Mouse (Mus musculus): ENCODE data around the gene Gm17535.
"Not testable (repeated sequence)": the region's sequence is repeated elsewhere in the genome, so short reads cannot be mapped to it uniquely, and the experiment has no call there.

The Gm17535 gene

GRCm38 (mm10) chr9:3034299-3034698, at the start of gene Gm17535:
Gm17535 (plus strand) TSS chr9:3034599.
- in situ Hi-C loops (cut with MboI; ENCODE audit: low pct_unique_long_range_greater_than_20kb in 1 of 2, low sequenced_read_pairs in 2 of 2, unreplicated experiment in 1 of 2): not testable (repeated sequence)

GRCm38 (mm10) chr9:3000445-3000972, 33.9 kb upstream of the Gm17535 start, which contains the start of gene Gm10722:
Gm10722 (plus strand) TSS chr9:3000922.
- in situ Hi-C loops (cut with MboI; ENCODE audit: low pct_unique_long_range_greater_than_20kb in 1 of 2, low sequenced_read_pairs in 2 of 2, unreplicated experiment in 1 of 2): not testable (repeated sequence)

- in situ Hi-C loops (cut with MboI; ENCODE audit: low pct_unique_long_range_greater_than_20kb in 1 of 2, low sequenced_read_pairs in 2 of 2, unreplicated experiment in 1 of 2): not testable (repeated sequence)
Measured at GRCm38 (mm10) chr9:3001006-3001405, 33.4 kb upstream of the Gm17535 start.

- in situ Hi-C loops (cut with MboI; ENCODE audit: low pct_unique_long_range_greater_than_20kb in 1 of 2, low sequenced_read_pairs in 2 of 2, unreplicated experiment in 1 of 2): not testable (repeated sequence)
Measured at GRCm38 (mm10) chr9:3001948-3002659, 32.3 kb upstream of the Gm17535 start.

GRCm38 (mm10) chr9:3002794-3003396, 31.5 kb upstream of the Gm17535 start, which contains the start of gene Gm11168:
Gm11168 (plus strand) TSS chr9:3003346.
- in situ Hi-C loops (cut with MboI; ENCODE audit: low pct_unique_long_range_greater_than_20kb in 1 of 2, low sequenced_read_pairs in 2 of 2, unreplicated experiment in 1 of 2): not testable (repeated sequence)

GRCm38 (mm10) chr9:3006179-3006578, 28.2 kb upstream of the Gm17535 start:
- in situ Hi-C loops (cut with MboI; ENCODE audit: low pct_unique_long_range_greater_than_20kb in 1 of 2, low sequenced_read_pairs in 2 of 2, unreplicated experiment in 1 of 2): not testable (repeated sequence)

GRCm38 (mm10) chr9:3006636-3007035, 27.8 kb upstream of the Gm17535 start:
- in situ Hi-C loops (cut with MboI; ENCODE audit: low pct_unique_long_range_greater_than_20kb in 1 of 2, low sequenced_read_pairs in 2 of 2, unreplicated experiment in 1 of 2): not testable (repeated sequence)

GRCm38 (mm10) chr9:3007272-3007671, 27.1 kb upstream of the Gm17535 start:
- in situ Hi-C loops (cut with MboI; ENCODE audit: low pct_unique_long_range_greater_than_20kb in 1 of 2, low sequenced_read_pairs in 2 of 2, unreplicated experiment in 1 of 2): not testable (repeated sequence)

GRCm38 (mm10) chr9:3009331-3009730, 25.1 kb upstream of the Gm17535 start:
- in situ Hi-C loops (cut with MboI; ENCODE audit: low pct_unique_long_range_greater_than_20kb in 1 of 2, low sequenced_read_pairs in 2 of 2, unreplicated experiment in 1 of 2): not testable (repeated sequence)

- in situ Hi-C loops (cut with MboI; ENCODE audit: low pct_unique_long_range_greater_than_20kb in 1 of 2, low sequenced_read_pairs in 2 of 2, unreplicated experiment in 1 of 2): not testable (repeated sequence)
Measured at GRCm38 (mm10) chr9:3012054-3012621, 22.3 kb upstream of the Gm17535 start.

- in situ Hi-C loops (cut with MboI; ENCODE audit: low pct_unique_long_range_greater_than_20kb in 1 of 2, low sequenced_read_pairs in 2 of 2, unreplicated experiment in 1 of 2): not testable (repeated sequence)
Measured at GRCm38 (mm10) chr9:3012733-3013279, 21.6 kb upstream of the Gm17535 start, which contains the start of gene Gm10721. Gm10721 (plus strand) TSS chr9:3013140.

- in situ Hi-C loops (cut with MboI; ENCODE audit: low pct_unique_long_range_greater_than_20kb in 1 of 2, low sequenced_read_pairs in 2 of 2, unreplicated experiment in 1 of 2): not testable (repeated sequence)
Measured at GRCm38 (mm10) chr9:3015354-3015753, 19.0 kb upstream of the Gm17535 start, which contains the start of gene Gm10720. Gm10720 (plus strand) TSS chr9:3015654.

GRCm38 (mm10) chr9:3015896-3016295, 18.5 kb upstream of the Gm17535 start:
- in situ Hi-C loops (cut with MboI; ENCODE audit: low pct_unique_long_range_greater_than_20kb in 1 of 2, low sequenced_read_pairs in 2 of 2, unreplicated experiment in 1 of 2): not testable (repeated sequence)

- in situ Hi-C loops (cut with MboI; ENCODE audit: low pct_unique_long_range_greater_than_20kb in 1 of 2, low sequenced_read_pairs in 2 of 2, unreplicated experiment in 1 of 2): not testable (repeated sequence)
Measured at GRCm38 (mm10) chr9:3017108-3017507, 17.3 kb upstream of the Gm17535 start, which contains the start of gene Gm10719. Gm10719 (plus strand) TSS chr9:3017408.

GRCm38 (mm10) chr9:3018944-3019343, 15.5 kb upstream of the Gm17535 start:
- in situ Hi-C loops (cut with MboI; ENCODE audit: low pct_unique_long_range_greater_than_20kb in 1 of 2, low sequenced_read_pairs in 2 of 2, unreplicated experiment in 1 of 2): not testable (repeated sequence)

GRCm38 (mm10) chr9:3019835-3020727, 14.3 kb upstream of the Gm17535 start:
- in situ Hi-C loops (cut with MboI; ENCODE audit: low pct_unique_long_range_greater_than_20kb in 1 of 2, low sequenced_read_pairs in 2 of 2, unreplicated experiment in 1 of 2): not testable (repeated sequence)

GRCm38 (mm10) chr9:3022316-3023008, 11.9 kb upstream of the Gm17535 start:
- in situ Hi-C loops (cut with MboI; ENCODE audit: low pct_unique_long_range_greater_than_20kb in 1 of 2, low sequenced_read_pairs in 2 of 2, unreplicated experiment in 1 of 2): not testable (repeated sequence)

All from mouse embryonic stem cell (cell line).